Mouse (Mus musculus) heart, embryonic 11.5 days (tissue): ENCODE measurements around the gene Extl2. TPM values are rescaled to one million over a fixed set of nuclear protein-coding genes. Genes with fewer than 3 reads are reported as not detected.

Experiments
- ATAC-seq: fragments of 200-750 bp; cut with Nextera tagmentation; replicated peaks from 2 replicates; pipeline ENCODE4 v1.8.0; 2017; ENCODE audit warnings: moderate library complexity; ENCODE audit not compliant: insufficient number of reproducible peaks, low FRiP score, low TSS enrichment
- H3K27ac ChIP-seq: fragments of 300-500 bp; sonication (generic); 2 replicates; pipeline ENCODE4 v1.5.1; 2014; ENCODE audit warnings: mild to moderate bottlenecking, low read depth, low read length
- H3K27me3 ChIP-seq: fragments of 300-500 bp; sonication (generic); 2 replicates; pipeline ENCODE4 v1.6.1; 2014; ENCODE audit warnings: mild to moderate bottlenecking, low read length, mixed read lengths; ENCODE audit not compliant: control insufficient read depth, insufficient read depth
- H3K36me3 ChIP-seq: fragments of 300-500 bp; sonication (generic); 2 replicates; pipeline ENCODE4 v1.6.1; 2014; ENCODE audit warnings: mild to moderate bottlenecking, low read length, moderate library complexity, mixed read lengths; ENCODE audit not compliant: control insufficient read depth, insufficient read depth
- H3K4me1 ChIP-seq: fragments of 300-500 bp; sonication (generic); 2 replicates; pipeline ENCODE4 v1.6.1; 2014; ENCODE audit warnings: low read length; ENCODE audit not compliant: control insufficient read depth, insufficient read depth
- H3K4me2 ChIP-seq: fragments of 300-500 bp; sonication (generic); 2 replicates; pipeline ENCODE4 v1.6.1; 2014; ENCODE audit warnings: mild to moderate bottlenecking, moderate library complexity
- H3K4me3 ChIP-seq: fragments of 300-500 bp; sonication (generic); 2 replicates; pipeline ENCODE4 v1.5.1; 2014; ENCODE audit warnings: low read depth, low read length
- H3K9ac ChIP-seq: fragments of 300-500 bp; sonication (generic); 2 replicates; pipeline ENCODE4 v1.6.1; 2014; ENCODE audit warnings: mild to moderate bottlenecking, low read depth, low read length, moderate library complexity
- H3K9me3 ChIP-seq: fragments of 300-500 bp; sonication (generic); replicated peaks from 2 replicates; pipeline ENCODE4 v1.6.1; 2016; ENCODE audit warnings: low read length; ENCODE audit not compliant: control insufficient read depth
- WGBS: fragments of 180-500 bp; shearing (Covaris S2); extraction: QIAGEN DNeasy Blood & Tissue Kit; methylation state at CpG from one replicate; pipeline ENCODE4 v1.1.7; 2014; ENCODE audit not compliant: insufficient replicate concordance; 5-methylcytosine and 5-hydroxymethylcytosine counted together
- polyA plus RNA-seq: library from polyadenylated mRNA; unstranded; fragments of >200 nt; fragmentation: Nextera tagmentation; extraction: Ambion mirVana; gene quantifications from 2 replicates; pipeline ENCODE4 v1.2.1, GENCODE M21; 2014

The Extl2 gene
- polyA plus RNA-seq, 1 experiment from 2014 or later: 19.2 TPM

- no peak overlapping the region for H3K9ac ChIP-seq
- H3K4me1 ChIP-seq: no peaks in the 10 kb centered on the region
- no peak for ATAC-seq
- H3K4me3 ChIP-seq: no peak overlapping the region
- H3K9me3 ChIP-seq: no peaks in the 10 kb centered on the region
- H3K4me2 ChIP-seq: no peak overlapping the region
- H3K27me3 ChIP-seq: 0 out of 2 replicates have a peak, but pooled peaks cover 2% of the 10 kb centered on the region
- no peak overlapping the region for H3K27ac ChIP-seq
- no peaks in the 10 kb centered on the region for H3K36me3 ChIP-seq
- 67% methylated on average over 4 of the region's 4 CpGs for WGBS
Observed at GRCm38 (mm10) chr3:116018606-116019005, 11.3 kb downstream of the Extl2 start.

- 0 out of 2 replicates have a peak, but pooled peaks cover 2% of the 10 kb centered on the region for H3K27me3 ChIP-seq
- H3K9me3 ChIP-seq: no peaks in the 10 kb centered on the region
- no peak overlapping the region for H3K4me3 ChIP-seq
- H3K36me3 ChIP-seq: no peaks in the 10 kb centered on the region
- 85% methylated on average over 5 of the region's 5 CpGs for WGBS
- ATAC-seq: no peak
- H3K4me1 ChIP-seq: no peaks in the 10 kb centered on the region
- H3K9ac ChIP-seq: no peak overlapping the region
- no peak overlapping the region for H3K4me2 ChIP-seq
- H3K27ac ChIP-seq: no peak overlapping the region
Observed at GRCm38 (mm10) chr3:116019136-116019535, 11.9 kb downstream of the Extl2 start.

- H3K4me1 ChIP-seq: no peaks in the 10 kb centered on the region
- H3K36me3 ChIP-seq: 0 out of 2 replicates have a peak, but pooled peaks cover 4% of the 10 kb centered on the region
- 82% methylated on average over 12 of the region's 12 CpGs for WGBS
- H3K9ac ChIP-seq: no peak overlapping the region
- no peak overlapping the region for H3K4me3 ChIP-seq
- no peaks in the 10 kb centered on the region for H3K9me3 ChIP-seq
- H3K27ac ChIP-seq: no peak overlapping the region
- ATAC-seq: no peak
- no peak overlapping the region for H3K4me2 ChIP-seq
- no peaks in the 10 kb centered on the region for H3K27me3 ChIP-seq
Observed at GRCm38 (mm10) chr3:116024236-116024635, 17.0 kb downstream of the Extl2 start.

GRCm38 (mm10) chr3:116024669-116025068 lies 17.4 kb downstream of the Extl2 start:
- 77% methylated on average over 5 of the region's 5 CpGs for WGBS
- H3K36me3 ChIP-seq: 0 out of 2 replicates have a peak, but pooled peaks cover 4% of the 10 kb centered on the region

GRCm38 (mm10) chr3:116025701-116026100 lies 18.4 kb downstream of the Extl2 start:
- no peak overlapping the region for H3K4me3 ChIP-seq

More at GRCm38 (mm10) chr3:116024669-116025068, 17.4 kb downstream of the Extl2 start:
- no peak for ATAC-seq
- no peaks in the 10 kb centered on the region for H3K4me1 ChIP-seq
- H3K4me2 ChIP-seq: no peak overlapping the region
- no peak overlapping the region for H3K27ac ChIP-seq
- no peak overlapping the region for H3K4me3 ChIP-seq
- H3K9ac ChIP-seq: no peak overlapping the region
- H3K27me3 ChIP-seq: no peaks in the 10 kb centered on the region
- no peaks in the 10 kb centered on the region for H3K9me3 ChIP-seq

GRCm38 (mm10) chr3:116026996-116027395 lies 19.7 kb downstream of the Extl2 start:
- no peak overlapping the region for H3K9ac ChIP-seq
- H3K27ac ChIP-seq: no peak overlapping the region
- H3K4me1 ChIP-seq: no peaks in the 10 kb centered on the region
- 90% methylated on average over 20 of the region's 20 CpGs for WGBS
- no peak overlapping the region for H3K4me3 ChIP-seq
- H3K9me3 ChIP-seq: no peaks in the 10 kb centered on the region
- 0 out of 2 replicates have a peak, but pooled peaks cover 4% of the 10 kb centered on the region for H3K36me3 ChIP-seq
- no peaks in the 10 kb centered on the region for H3K27me3 ChIP-seq
- H3K4me2 ChIP-seq: no peak overlapping the region
- ATAC-seq: no peak

More at GRCm38 (mm10) chr3:116025701-116026100, 18.4 kb downstream of the Extl2 start:
- no peak overlapping the region for H3K9ac ChIP-seq
- H3K4me1 ChIP-seq: no peaks in the 10 kb centered on the region
- H3K27me3 ChIP-seq: no peaks in the 10 kb centered on the region
- 0 out of 2 replicates have a peak, but pooled peaks cover 4% of the 10 kb centered on the region for H3K36me3 ChIP-seq
- H3K27ac ChIP-seq: no peak overlapping the region
- no peak for ATAC-seq
- 83% methylated on average over 10 of the region's 10 CpGs for WGBS
- no peaks in the 10 kb centered on the region for H3K9me3 ChIP-seq
- H3K4me2 ChIP-seq: no peak overlapping the region

GRCm38 (mm10) chr3:116030152-116030788 lies 23.0 kb downstream of the Extl2 start:
- Histone ChIP-seq H3K9ac (no peak overlapping the region), H3K9me3 (no peaks in the 10 kb centered on the region), H3K36me3 (0 out of 2 replicates have a peak, but pooled peaks cover 4% of the 10 kb centered on the region), H3K4me1 (no peaks in the 10 kb centered on the region), H3K27ac (no peak overlapping the region), H3K4me2 (no peak overlapping the region), H3K27me3 (no peaks in the 10 kb centered on the region), H3K4me3 (no peak overlapping the region)
- 65% methylated on average over 11 of the region's 11 CpGs for WGBS
- no peak for ATAC-seq

GRCm38 (mm10) chr3:116033218-116033870 lies 26.1 kb downstream of the Extl2 start:
- Histone ChIP-seq H3K9me3 (no peaks in the 10 kb centered on the region), H3K27me3 (no peaks in the 10 kb centered on the region), H3K27ac (no peak overlapping the region), H3K4me2 (no peak overlapping the region), H3K4me1 (no peaks in the 10 kb centered on the region), H3K36me3 (no peaks in the 10 kb centered on the region), H3K4me3 (no peak overlapping the region), H3K9ac (no peak overlapping the region)
- 55% methylated on average over 6 of the region's 6 CpGs for WGBS
- no peak for ATAC-seq
